Mouse (Mus musculus): ENCODE data around the gene Smyd4. TPM values are rescaled to one million over a fixed set of nuclear protein-coding genes. Genes with fewer than 3 reads are reported as not detected.

Smyd4 gene
- 3.6 and 5.2 TPM in 2 replicates for polyA plus RNA-seq (2012; rRNA removed)

GRCm38 (mm10) chr11:75348199-75348889, at the start of gene Smyd4, which contains the start of gene Rpa1:
Gene Smyd4, plus strand, starts transcription at chr11:75348433.
Gene Rpa1, minus strand, starts transcription at chr11:75348324.
- H3K4me3 ChIP-seq (replicated peaks; ENCODE audit: extremely low read depth, low read depth, low read length) = peak within 1 kb of the TSS; percentile 85
- under 1% methylated on average over 56 of the region's 56 CpGs for WGBS
- peaks cover 3% of the 10 kb centered on the region; the same call in 1 of the 2 replicates for H3K4me1 ChIP-seq (ENCODE audit: control insufficient read depth, insufficient read depth, low read length)
- DNase-seq = peak; percentile 92
- peak; percentile 27; the same call in 1 of the 2 replicates for TF ChIP-seq POLR2A (IDR thresholded peaks at IDR 0.05; ENCODE audit: borderline replicate concordance, extremely low read depth, low read depth, low read length)
- TF ChIP-seq CTCF (IDR thresholded peaks at IDR 0.05; ENCODE audit: insufficient read depth, low read length) = no peak

GRCm38 (mm10) chr11:75298491-75298890, 49.7 kb upstream of the Smyd4 start:
- WGBS = 45% methylated on average over 11 of the region's 11 CpGs
- peaks cover 2% of the 10 kb centered on the region; the same call in 1 of the 2 replicates for H3K4me1 ChIP-seq (ENCODE audit: control insufficient read depth, insufficient read depth, low read length)
- TF ChIP-seq CTCF (IDR thresholded peaks at IDR 0.05; ENCODE audit: insufficient read depth, low read length) (no peak), POLR2A (IDR thresholded peaks at IDR 0.05; ENCODE audit: borderline replicate concordance, extremely low read depth, low read depth, low read length) (no peak)
- DNase-seq = no peak
- no peak overlapping the region for H3K4me3 ChIP-seq (replicated peaks; ENCODE audit: extremely low read depth, low read depth, low read length)

GRCm38 (mm10) chr11:75299786-75300185, 48.4 kb upstream of the Smyd4 start:
- H3K4me3 ChIP-seq (replicated peaks; ENCODE audit: extremely low read depth, low read depth, low read length) = no peak overlapping the region
- no peak for DNase-seq
- WGBS = 86% methylated on average over 10 of the region's 10 CpGs
- peaks cover 2% of the 10 kb centered on the region; the same call in 1 of the 2 replicates for H3K4me1 ChIP-seq (ENCODE audit: control insufficient read depth, insufficient read depth, low read length)
- TF ChIP-seq CTCF (IDR thresholded peaks at IDR 0.05; ENCODE audit: insufficient read depth, low read length) (no peak), POLR2A (IDR thresholded peaks at IDR 0.05; ENCODE audit: borderline replicate concordance, extremely low read depth, low read depth, low read length) (no peak)

- TF ChIP-seq POLR2A (IDR thresholded peaks at IDR 0.05; ENCODE audit: borderline replicate concordance, extremely low read depth, low read depth, low read length) = no peak
- TF ChIP-seq CTCF (IDR thresholded peaks at IDR 0.05; ENCODE audit: insufficient read depth, low read length) = no peak
- WGBS = 74% methylated on average over 9 of the region's 9 CpGs
- DNase-seq = no peak
- H3K4me3 ChIP-seq (replicated peaks; ENCODE audit: extremely low read depth, low read depth, low read length) = no peak overlapping the region
- H3K4me1 ChIP-seq (ENCODE audit: control insufficient read depth, insufficient read depth, low read length) = peaks cover 2% of the 10 kb centered on the region; the same call in 1 of the 2 replicates
These were observed 47.3 kb upstream of the Smyd4 start for GRCm38 (mm10) chr11:75300954-75301353.

GRCm38 (mm10) chr11:75304797-75305196, 43.4 kb upstream of the Smyd4 start:
- TF ChIP-seq POLR2A (IDR thresholded peaks at IDR 0.05; ENCODE audit: borderline replicate concordance, extremely low read depth, low read depth, low read length) (no peak), CTCF (IDR thresholded peaks at IDR 0.05; ENCODE audit: insufficient read depth, low read length) (no peak)
- no peak for DNase-seq
- H3K4me3 ChIP-seq (replicated peaks; ENCODE audit: extremely low read depth, low read depth, low read length) = no peak overlapping the region
- H3K4me1 ChIP-seq (ENCODE audit: control insufficient read depth, insufficient read depth, low read length) = no peaks in the 10 kb centered on the region
- WGBS = 89% methylated on average over 9 of the region's 9 CpGs

- DNase-seq = no peak
- H3K4me3 ChIP-seq (replicated peaks; ENCODE audit: extremely low read depth, low read depth, low read length) = no peak overlapping the region
- no peak for TF ChIP-seq POLR2A (IDR thresholded peaks at IDR 0.05; ENCODE audit: borderline replicate concordance, extremely low read depth, low read depth, low read length)
- TF ChIP-seq CTCF (IDR thresholded peaks at IDR 0.05; ENCODE audit: insufficient read depth, low read length) = no peak
- no peaks in the 10 kb centered on the region for H3K4me1 ChIP-seq (ENCODE audit: control insufficient read depth, insufficient read depth, low read length)
- 80% methylated on average over 4 of the region's 4 CpGs for WGBS
These were observed 39.6 kb upstream of the Smyd4 start for GRCm38 (mm10) chr11:75308650-75309049.

- WGBS = 94% methylated on average over 8 of the region's 8 CpGs
- no peak overlapping the region for H3K4me3 ChIP-seq (replicated peaks; ENCODE audit: extremely low read depth, low read depth, low read length)
- no peak for DNase-seq
- TF ChIP-seq POLR2A (IDR thresholded peaks at IDR 0.05; ENCODE audit: borderline replicate concordance, extremely low read depth, low read depth, low read length) (no peak), CTCF (IDR thresholded peaks at IDR 0.05; ENCODE audit: insufficient read depth, low read length) (no peak)
- H3K4me1 ChIP-seq (ENCODE audit: control insufficient read depth, insufficient read depth, low read length) = no peaks in the 10 kb centered on the region
These were observed 37.4 kb upstream of the Smyd4 start for GRCm38 (mm10) chr11:75310813-75311212.

GRCm38 (mm10) chr11:75311751-75312150, 36.5 kb upstream of the Smyd4 start:
- 84% methylated on average over 6 of the region's 6 CpGs for WGBS
- TF ChIP-seq POLR2A (IDR thresholded peaks at IDR 0.05; ENCODE audit: borderline replicate concordance, extremely low read depth, low read depth, low read length) (no peak), CTCF (IDR thresholded peaks at IDR 0.05; ENCODE audit: insufficient read depth, low read length) (no peak)
- Histone ChIP-seq H3K4me3 (replicated peaks; ENCODE audit: extremely low read depth, low read depth, low read length) (no peak overlapping the region), H3K4me1 (ENCODE audit: control insufficient read depth, insufficient read depth, low read length) (no peaks in the 10 kb centered on the region)
- DNase-seq = no peak

- Histone ChIP-seq H3K4me3 (replicated peaks; ENCODE audit: extremely low read depth, low read depth, low read length) (no peak overlapping the region), H3K4me1 (ENCODE audit: control insufficient read depth, insufficient read depth, low read length) (no peaks in the 10 kb centered on the region)
- DNase-seq = no peak
- 77% methylated on average over 8 of the region's 8 CpGs for WGBS
- TF ChIP-seq CTCF (IDR thresholded peaks at IDR 0.05; ENCODE audit: insufficient read depth, low read length) (no peak), POLR2A (IDR thresholded peaks at IDR 0.05; ENCODE audit: borderline replicate concordance, extremely low read depth, low read depth, low read length) (no peak)
These were observed 34.4 kb upstream of the Smyd4 start for GRCm38 (mm10) chr11:75313834-75314233.
